Mouse (Mus musculus) frontal cortex, postnatal 14 days (tissue): ENCODE results near the gene Mospd3.
A peak's percentile ranks its signal among the peaks of the same experiment; 100 is the strongest.

Experiments
- DNase-seq, 2 experiments: peaks; one replicate each; pipeline ENCODE4 v3.0.0; 2022; ENCODE audit warnings: low spot score in 2 of 2

Gene Mospd3

DNA sequence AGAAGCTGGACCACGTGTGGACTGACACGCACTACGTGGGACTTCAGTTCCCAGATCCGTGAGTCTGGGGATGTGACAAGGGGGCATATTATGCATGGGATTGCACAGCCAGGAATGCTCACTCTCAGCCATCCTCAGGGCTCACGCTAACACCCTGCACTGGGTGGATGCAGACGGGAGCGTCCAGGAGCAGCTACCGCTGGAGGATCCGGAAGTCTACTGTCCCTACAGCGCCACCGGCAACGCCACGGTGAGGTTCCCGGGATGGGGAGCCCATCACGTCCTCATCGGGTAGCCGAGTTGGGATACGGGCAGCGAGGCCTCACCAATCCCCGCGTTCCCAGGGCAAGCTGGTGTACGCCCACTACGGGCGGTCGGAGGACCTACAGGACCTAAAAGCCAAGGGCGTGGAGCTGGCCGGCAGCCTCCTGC is 26.4 kb downstream of the Mospd3 start:
- peak in 1 of 2 experiments; percentile 28 for DNase-seq

DNA sequence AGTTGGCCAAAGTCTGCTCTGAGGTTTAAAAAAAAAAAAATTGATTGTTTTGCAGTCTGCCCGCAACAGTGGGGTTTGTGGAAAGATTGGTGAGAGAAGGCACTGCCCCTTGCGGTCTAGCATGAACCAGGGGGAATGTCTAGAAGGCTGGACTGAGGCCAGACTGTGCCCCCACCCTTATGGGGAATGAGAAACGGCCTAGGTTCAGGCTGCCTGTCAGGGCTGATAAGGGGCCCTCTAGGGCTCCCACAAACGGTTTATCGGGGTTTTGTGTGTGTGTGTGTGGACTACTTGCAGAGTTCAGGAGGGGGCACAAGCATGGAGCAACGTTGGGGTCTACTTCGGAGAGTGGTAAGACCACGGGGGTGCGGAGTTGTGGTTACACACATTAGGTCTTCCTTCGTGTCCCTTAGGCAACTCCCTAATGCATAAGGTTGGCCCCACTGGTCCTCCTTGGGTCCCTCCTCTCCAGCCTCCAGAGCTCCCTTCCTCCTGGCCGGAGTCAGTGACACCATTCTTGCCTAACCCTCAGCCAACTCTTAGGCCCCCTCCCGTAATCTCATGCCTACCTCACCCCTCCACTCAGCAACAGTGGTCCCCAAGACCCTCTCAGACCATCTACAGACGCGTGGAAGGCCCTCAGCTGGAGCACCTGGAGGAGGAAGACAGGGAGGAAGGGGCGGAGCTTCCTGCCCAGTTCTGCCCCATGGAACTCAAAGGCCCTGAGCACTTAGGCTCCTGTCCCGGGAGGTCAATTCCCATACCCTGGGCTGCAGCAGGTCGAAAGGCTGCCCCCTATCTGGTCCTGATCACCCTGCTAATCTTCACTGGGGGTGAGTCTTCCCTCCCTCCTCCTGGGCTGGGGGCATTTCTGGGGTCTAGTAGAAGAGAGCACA is 29.9 kb downstream of the Mospd3 start:
- DNase-seq: no peak

GRCm38 (mm10) chr5:137570181-137570580 is 30.7 kb downstream of the Mospd3 start:
- no peak for DNase-seq

- DNase-seq: no peak
Observed at GRCm38 (mm10) chr5:137569665-137570064, 31.2 kb downstream of the Mospd3 start, which contains the start of gene Tfr2. Tfr2 (plus strand) TSS chr5:137569840.

DNA sequence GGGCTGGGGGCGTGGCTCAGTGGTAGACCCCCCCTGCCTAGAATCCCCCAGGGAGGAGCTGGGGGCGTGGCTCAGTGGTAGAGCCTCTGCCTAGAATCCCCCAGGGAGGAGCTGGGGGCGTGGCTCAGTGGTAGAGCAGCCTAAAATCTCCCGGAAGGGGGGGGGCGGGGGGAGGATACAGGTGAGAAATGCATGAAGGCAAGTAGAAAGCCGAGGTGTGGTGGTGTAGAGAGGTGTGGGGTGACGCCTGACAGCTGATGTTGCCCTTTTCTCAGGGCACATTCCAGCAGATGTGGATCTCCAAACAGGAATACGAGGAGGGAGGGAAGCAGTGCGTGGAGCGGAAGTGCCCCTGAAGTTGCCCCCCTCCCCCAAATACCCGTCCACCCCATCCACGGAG is 31.8 kb downstream of the Mospd3 start:
- DNase-seq: no peak

DNA sequence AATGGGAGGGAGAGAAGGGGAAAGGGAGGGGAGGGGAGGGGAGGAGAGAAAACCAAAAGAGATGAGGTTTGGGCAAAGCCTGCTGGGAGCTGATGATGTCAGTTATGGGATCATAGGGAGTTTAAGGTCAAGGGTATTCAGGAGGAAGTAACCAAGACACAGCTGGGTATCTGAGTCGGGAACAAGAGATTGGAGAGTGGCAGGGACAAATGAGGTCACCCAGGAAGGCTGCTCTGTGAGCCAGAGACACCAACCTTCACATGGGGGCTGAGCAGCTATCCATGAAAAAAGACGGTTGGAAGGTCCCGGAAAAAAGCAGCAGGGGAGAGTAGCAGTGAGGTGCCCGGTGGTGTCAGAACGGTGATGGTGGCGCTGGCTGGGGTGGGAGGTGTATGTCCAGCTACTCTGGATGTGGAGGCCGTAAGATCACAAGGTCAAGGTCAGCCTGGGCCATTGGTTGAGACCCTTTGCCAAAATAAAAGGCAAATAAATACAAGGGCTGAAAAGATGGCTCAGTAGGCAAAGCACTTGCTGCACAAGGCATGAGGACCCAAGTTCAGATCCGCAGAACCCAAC is 32.5 kb downstream of the Mospd3 start:
- no peak for DNase-seq

DNA sequence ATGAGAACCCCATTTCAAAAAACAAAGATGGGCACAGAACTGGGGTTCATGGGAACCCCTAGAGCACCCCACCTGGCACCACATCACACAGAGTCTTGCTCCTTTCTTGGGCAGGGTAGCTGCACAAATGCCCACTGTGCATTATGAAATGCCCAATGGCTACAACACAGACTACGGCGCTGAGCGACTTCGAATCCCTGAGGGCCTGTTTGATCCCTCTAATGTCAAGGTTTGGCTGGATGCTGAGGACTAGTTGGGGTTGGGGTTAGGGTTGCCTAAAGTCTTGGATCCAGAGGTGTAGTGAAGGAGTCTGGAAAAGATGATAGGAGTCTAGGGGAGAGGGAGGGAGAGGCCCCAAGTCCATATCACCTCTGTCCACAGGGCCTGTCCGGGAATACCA is 34.4 kb downstream of the Mospd3 start:
- DNase-seq: no peak

DNA sequence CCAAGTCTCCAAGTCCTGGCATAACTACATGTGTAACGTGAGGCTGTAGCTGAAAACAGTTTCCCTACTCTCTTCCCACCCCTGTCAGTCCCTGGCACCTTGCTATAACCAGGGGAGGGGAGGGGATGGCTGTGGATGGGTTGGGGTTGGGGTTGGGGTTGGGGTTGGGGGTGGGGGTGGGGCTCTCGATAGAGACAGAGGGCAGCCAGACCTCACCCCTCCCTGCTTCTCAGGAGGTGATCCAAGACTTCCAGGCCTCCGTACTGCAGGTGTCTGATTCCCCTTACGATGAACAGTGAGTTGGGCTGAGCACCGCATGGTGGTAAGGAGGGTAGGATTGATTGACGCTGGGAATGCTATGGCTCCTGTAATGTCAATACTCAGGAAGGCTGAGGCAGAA is 35.1 kb downstream of the Mospd3 start:
- no peak for DNase-seq

GRCm38 (mm10) chr5:137562965-137563364 is 37.9 kb downstream of the Mospd3 start:
- no peak for DNase-seq

DNA sequence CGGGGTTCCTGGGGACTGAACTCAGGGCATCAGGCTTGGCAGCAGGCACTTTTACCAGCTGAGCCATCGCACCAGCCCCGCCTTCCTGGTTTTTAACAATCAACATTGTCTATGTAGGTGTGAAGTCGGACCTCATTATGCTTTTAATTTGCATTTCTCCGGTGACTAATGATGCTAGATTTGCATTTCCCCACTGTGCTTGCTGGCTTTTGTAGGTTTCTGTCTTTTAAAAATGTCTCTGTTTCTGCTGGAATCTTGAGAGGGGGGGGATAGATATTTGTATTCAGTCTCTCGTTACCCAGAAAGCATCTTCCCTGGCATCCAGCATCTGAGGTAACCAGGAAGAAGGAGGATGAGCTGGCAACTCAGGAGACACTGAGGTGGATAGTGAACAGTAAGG is 39.3 kb downstream of the Mospd3 start:
- DNase-seq: no peak

DNA sequence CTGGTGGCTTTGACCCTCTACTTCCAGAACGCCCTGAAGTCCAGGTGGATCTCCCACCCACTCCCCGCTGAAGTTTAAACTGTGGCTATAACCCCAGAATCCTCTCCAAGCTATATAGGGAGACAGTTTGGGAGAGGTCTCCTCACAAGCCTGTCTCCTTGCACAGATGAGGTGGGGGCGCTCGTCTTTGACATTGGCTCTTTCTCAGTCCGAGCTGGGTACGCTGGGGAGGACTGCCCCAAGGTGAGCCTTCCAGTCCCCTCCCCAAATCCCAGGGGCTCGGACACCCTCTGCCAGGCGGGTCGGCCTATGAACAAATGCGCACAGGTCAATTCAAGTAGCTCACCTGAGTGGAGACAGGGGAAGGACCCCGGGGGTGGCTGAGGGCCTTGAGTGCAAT is 47.0 kb downstream of the Mospd3 start:
- no peak for DNase-seq

DNA sequence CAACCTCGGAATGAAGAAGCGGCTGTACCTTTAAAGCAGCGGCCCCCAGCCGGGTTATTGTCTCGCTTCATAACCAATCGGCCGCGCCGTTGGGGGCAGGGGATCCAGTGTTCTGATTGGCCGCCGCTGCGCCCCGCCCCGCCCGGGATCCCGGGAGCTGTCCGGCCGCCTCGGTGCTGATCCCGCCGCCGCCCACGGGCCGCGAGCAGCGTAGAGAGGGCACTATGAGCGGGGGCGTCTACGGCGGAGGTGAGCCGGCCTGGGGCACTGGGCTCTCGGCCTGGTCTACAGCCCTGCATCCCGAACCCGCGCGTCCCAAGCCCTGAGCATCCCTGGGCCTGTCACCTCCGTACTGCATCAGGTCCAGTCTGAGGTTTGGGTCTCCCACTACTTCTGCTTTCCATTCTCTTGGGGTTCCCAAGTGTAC is 47.4 kb downstream of the Mospd3 start, which contains the start of gene Actl6b:
Gene Actl6b, plus strand, starts transcription at position 107 of the 427 bp plus-strand sequence.
- peak; percentile 82 to 89 for DNase-seq

DNA sequence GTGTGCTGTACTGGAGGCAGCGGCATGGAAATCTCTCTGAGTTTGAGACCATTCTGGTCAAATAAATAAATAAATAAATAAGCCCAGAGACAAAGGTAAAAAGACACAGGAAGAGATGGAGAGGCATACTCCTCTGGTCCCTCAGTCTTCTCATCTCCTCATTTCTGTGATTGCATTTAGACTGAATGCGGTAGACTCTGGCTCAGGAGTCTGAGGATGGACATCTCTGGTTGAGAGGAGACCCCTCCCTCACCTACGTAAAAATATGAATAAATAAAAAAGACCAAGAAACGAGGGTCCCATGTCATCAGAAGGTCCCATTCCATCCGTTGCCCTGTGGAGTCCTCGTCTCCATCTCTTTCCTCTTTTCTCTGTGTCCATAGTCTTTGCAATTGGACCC is 47.9 kb downstream of the Mospd3 start:
- DNase-seq: no peak

- no peak for DNase-seq
Observed at GRCm38 (mm10) chr5:137551119-137551518, 49.7 kb downstream of the Mospd3 start.

GRCm38 (mm10) chr5:137549840-137550239 is 51.0 kb downstream of the Mospd3 start:
- DNase-seq: no peak
